Mouse (Mus musculus) intestine, postnatal 0 days (tissue): ENCODE measurements around the gene Tmprss7. TPM values are rescaled to one million over a fixed set of nuclear protein-coding genes. Genes with fewer than 3 reads are reported as not detected.

Source experiments
- ATAC-seq: fragments of 200-750 bp; cut with Nextera tagmentation; 2 replicates; pipeline ENCODE4 v1.8.0; 2017; ENCODE audit warnings: mild to moderate bottlenecking, moderate TSS enrichment, moderate library complexity
- H3K27ac ChIP-seq: fragments of 300-500 bp; sonication (generic); 2 replicates; pipeline ENCODE4 v1.5.1; 2014; ENCODE audit warnings: mild to moderate bottlenecking, low read depth, low read length, moderate library complexity
- H3K27me3 ChIP-seq: fragments of 300-500 bp; sonication (generic); replicated peaks from 2 replicates; pipeline ENCODE4 v1.6.1; 2014; ENCODE audit warnings: low read length, mixed read lengths; ENCODE audit not compliant: control insufficient read depth, insufficient read depth
- H3K36me3 ChIP-seq: fragments of 300-500 bp; sonication (generic); 2 replicates; pipeline ENCODE4 v1.6.1; 2014; ENCODE audit warnings: mild to moderate bottlenecking, moderate library complexity; ENCODE audit not compliant: control insufficient read depth, insufficient read depth
- H3K4me1 ChIP-seq: fragments of 300-500 bp; sonication (generic); replicated peaks from 2 replicates; pipeline ENCODE4 v1.6.1; 2014; ENCODE audit warnings: antibody characterized with exemption, low read length, mixed read lengths; ENCODE audit not compliant: control insufficient read depth, insufficient read depth
- H3K4me2 ChIP-seq: fragments of 300-500 bp; sonication (generic); replicated peaks from 2 replicates; pipeline ENCODE4 v1.6.1; 2014; ENCODE audit warnings: low read depth, mild to moderate bottlenecking, moderate library complexity
- H3K4me3 ChIP-seq: fragments of 300-500 bp; sonication (generic); 2 replicates; pipeline ENCODE4 v1.5.1; 2014; ENCODE audit warnings: low read depth, low read length
- H3K9ac ChIP-seq: fragments of 300-500 bp; sonication (generic); 2 replicates; pipeline ENCODE4 v1.6.1; 2014; ENCODE audit warnings: mild to moderate bottlenecking, low read depth, low read length
- H3K9me3 ChIP-seq: fragments of 300-500 bp; sonication (generic); 2 replicates; pipeline ENCODE4 v1.6.1; 2016; ENCODE audit warnings: mixed run types; ENCODE audit not compliant: control insufficient read depth
- CTCF ChIP-seq: sonication (generic); IDR thresholded peaks from 2 replicates; pipeline ENCODE4 v1.5.1; 2016; ENCODE audit warnings: low read depth, mild to moderate bottlenecking, control low read depth, antibody characterized with exemption, moderate library complexity
- WGBS: fragments of 180-500 bp; shearing (Covaris S2); extraction: QIAGEN DNeasy Blood & Tissue Kit; methylation state at CpG from one replicate; pipeline ENCODE4 v1.1.7; 2014; 5-methylcytosine and 5-hydroxymethylcytosine counted together
- polyA plus RNA-seq: library from polyadenylated mRNA; unstranded; fragments of >200 nt; fragmentation: Nextera tagmentation; extraction: Ambion mirVana; gene quantifications from 2 replicates; pipeline ENCODE4 v1.2.1, GENCODE M21; 2015

Gene Tmprss7
- polyA plus RNA-seq, 1 experiment from 2014 or later, result 0.21 TPM

GRCm38 (mm10) chr16:45695445-45696160 is 2.1 kb upstream of the Tmprss7 start:
- TF ChIP-seq CTCF, result no peak
- ATAC-seq, result no peak
- Histone ChIP-seq H3K27me3 (no peaks in the 10 kb centered on the region), H3K27ac (no peak overlapping the region), H3K4me2 (no peak overlapping the region), H3K9me3 (no peaks in the 10 kb centered on the region), H3K9ac (no peak overlapping the region), H3K36me3 (no peaks in the 10 kb centered on the region), H3K4me3 (no peak overlapping the region), H3K4me1 (no peaks in the 10 kb centered on the region)
- 71% methylated on average over 9 of the region's 9 CpGs for WGBS

- Histone ChIP-seq H3K4me1 (no peaks in the 10 kb centered on the region), H3K27me3 (no peaks in the 10 kb centered on the region), H3K9me3 (no peaks in the 10 kb centered on the region), H3K36me3 (no peaks in the 10 kb centered on the region), H3K4me3 (no peak overlapping the region), H3K4me2 (no peak overlapping the region), H3K9ac (no peak overlapping the region), H3K27ac (no peak overlapping the region)
- no peak for ATAC-seq
- 81% methylated on average over 3 of the region's 3 CpGs for WGBS
- TF ChIP-seq CTCF, result no peak
These were observed 607 bp downstream of the Tmprss7 start for GRCm38 (mm10) chr16:45692851-45693250.

GRCm38 (mm10) chr16:45690178-45690577 is 3.3 kb downstream of the Tmprss7 start:
- Histone ChIP-seq H3K27ac (no peak overlapping the region), H3K4me2 (no peak overlapping the region), H3K9ac (no peak overlapping the region), H3K4me1 (no peaks in the 10 kb centered on the region), H3K27me3 (no peaks in the 10 kb centered on the region), H3K4me3 (no peak overlapping the region), H3K9me3 (no peaks in the 10 kb centered on the region), H3K36me3 (no peaks in the 10 kb centered on the region)
- 17% methylated on average over 4 of the region's 4 CpGs for WGBS
- no peak for TF ChIP-seq CTCF
- ATAC-seq, result no peak

GRCm38 (mm10) chr16:45686833-45687232 is 6.6 kb downstream of the Tmprss7 start:
- H3K27ac ChIP-seq, result no peak overlapping the region
- WGBS, result 85% methylated on average over 3 of the region's 3 CpGs
- no peak for TF ChIP-seq CTCF
- H3K27me3 ChIP-seq, result no peaks in the 10 kb centered on the region
- H3K9ac ChIP-seq, result no peak overlapping the region
- no peaks in the 10 kb centered on the region for H3K9me3 ChIP-seq
- H3K4me1 ChIP-seq, result no peaks in the 10 kb centered on the region
- ATAC-seq, result no peak
- H3K4me2 ChIP-seq, result no peak overlapping the region
- H3K36me3 ChIP-seq, result no peaks in the 10 kb centered on the region
- H3K4me3 ChIP-seq, result no peak overlapping the region

GRCm38 (mm10) chr16:45685295-45685694 is 8.2 kb downstream of the Tmprss7 start:
- H3K4me3 ChIP-seq, result no peak overlapping the region
- H3K4me2 ChIP-seq, result no peak overlapping the region
- ATAC-seq, result no peak
- no peaks in the 10 kb centered on the region for H3K9me3 ChIP-seq
- TF ChIP-seq CTCF, result no peak
- WGBS, result 78% methylated on average over 3 of the region's 3 CpGs
- no peaks in the 10 kb centered on the region for H3K4me1 ChIP-seq
- no peak overlapping the region for H3K9ac ChIP-seq
- no peaks in the 10 kb centered on the region for H3K27me3 ChIP-seq
- no peak overlapping the region for H3K27ac ChIP-seq
- H3K36me3 ChIP-seq, result no peaks in the 10 kb centered on the region

- no peak overlapping the region for H3K27ac ChIP-seq
- no peaks in the 10 kb centered on the region for H3K4me1 ChIP-seq
- TF ChIP-seq CTCF, result peak; percentile 85
- H3K4me3 ChIP-seq, result no peak overlapping the region
- H3K4me2 ChIP-seq, result no peak overlapping the region
- no peaks in the 10 kb centered on the region for H3K9me3 ChIP-seq
- 12% methylated on average over 8 of the region's 8 CpGs for WGBS
- no peaks in the 10 kb centered on the region for H3K36me3 ChIP-seq
- H3K27me3 ChIP-seq, result no peaks in the 10 kb centered on the region
- H3K9ac ChIP-seq, result no peak overlapping the region
- no peak for ATAC-seq
These were observed 8.6 kb downstream of the Tmprss7 start for GRCm38 (mm10) chr16:45684815-45685214.
